Mouse (Mus musculus) kidney, embryonic 14.5 days (tissue): Measurements from ENCODE around the gene Bhlhe40. TPM values are rescaled to one million over a fixed set of nuclear protein-coding genes. Genes with fewer than 3 reads are reported as not detected.

Experiments used
- ATAC-seq: fragments of 200-750 bp; cut with Nextera tagmentation; 2 replicates; pipeline ENCODE4 v1.8.0; 2017; ENCODE audit warnings: moderate number of reproducible peaks, mild to moderate bottlenecking, moderate TSS enrichment, moderate library complexity; ENCODE audit not compliant: low FRiP score, low TSS enrichment
- H3K27ac ChIP-seq: fragments of 300-500 bp; sonication (generic); 2 replicates; pipeline ENCODE4 v1.5.1; 2014; ENCODE audit warnings: low read depth, mild to moderate bottlenecking, low read length, moderate library complexity, mixed read lengths
- H3K27me3 ChIP-seq: fragments of 300-500 bp; sonication (generic); 2 replicates; pipeline ENCODE4 v1.6.1; 2014; ENCODE audit warnings: mild to moderate bottlenecking, low read length; ENCODE audit not compliant: control insufficient read depth, insufficient read depth
- H3K36me3 ChIP-seq: fragments of 300-500 bp; sonication (generic); 2 replicates; pipeline ENCODE4 v1.6.1; 2014; ENCODE audit warnings: low read length, mixed read lengths; ENCODE audit not compliant: control insufficient read depth, insufficient read depth
- H3K4me1 ChIP-seq: fragments of 300-500 bp; sonication (generic); 2 replicates; pipeline ENCODE4 v1.6.1; 2014; ENCODE audit warnings: low read length, mixed read lengths; ENCODE audit not compliant: control insufficient read depth, insufficient read depth
- H3K4me2 ChIP-seq: fragments of 300-500 bp; sonication (generic); replicated peaks from 2 replicates; pipeline ENCODE4 v1.6.1; 2014; ENCODE audit warnings: low read depth, mild to moderate bottlenecking, low read length
- H3K4me3 ChIP-seq: fragments of 300-500 bp; sonication (generic); 2 replicates; pipeline ENCODE4 v1.5.1; 2014; ENCODE audit warnings: mild to moderate bottlenecking, low read length
- H3K9ac ChIP-seq: fragments of 300-500 bp; sonication (generic); 2 replicates; pipeline ENCODE4 v1.6.1; 2014; ENCODE audit warnings: low read depth, mild to moderate bottlenecking, low read length, moderate library complexity
- H3K9me3 ChIP-seq: fragments of 300-500 bp; sonication (generic); 2 replicates; pipeline ENCODE4 v1.6.1; 2016; ENCODE audit warnings: low read length; ENCODE audit not compliant: control insufficient read depth
- WGBS: fragments of 180-500 bp; shearing (Covaris S2); extraction: QIAGEN DNeasy Blood & Tissue Kit; methylation state at CpG from one replicate; pipeline ENCODE4 v1.1.7; 2014; 5-methylcytosine and 5-hydroxymethylcytosine counted together
- polyA plus RNA-seq: library from polyadenylated mRNA; unstranded; fragments of >200 nt; fragmentation: Nextera tagmentation; extraction: Ambion mirVana; gene quantifications from 2 replicates; pipeline ENCODE4 v1.2.1, GENCODE M21; 2014

Gene Bhlhe40
- polyA plus RNA-seq, 1 experiment from 2014 or later, result 8.1 TPM

GRCm38 (mm10) chr6:108681084-108681483 is 20.7 kb downstream of the Bhlhe40 start:
- no peak for ATAC-seq
- no peak overlapping the region for H3K4me2 ChIP-seq
- H3K9me3 ChIP-seq, result no peaks in the 10 kb centered on the region
- 84% methylated on average over 4 of the region's 4 CpGs for WGBS
- H3K9ac ChIP-seq, result no peak overlapping the region
- no peak overlapping the region for H3K4me3 ChIP-seq
- H3K36me3 ChIP-seq, result no peaks in the 10 kb centered on the region
- no peak overlapping the region for H3K27ac ChIP-seq
- H3K27me3 ChIP-seq, result no peaks in the 10 kb centered on the region
- H3K4me1 ChIP-seq, result 0 out of 2 replicates have a peak, but pooled peaks cover 3% of the 10 kb centered on the region

- Histone ChIP-seq H3K4me3 (no peak overlapping the region), H3K9ac (no peak overlapping the region), H3K27ac (no peak overlapping the region), H3K4me1 (no peaks in the 10 kb centered on the region), H3K36me3 (no peaks in the 10 kb centered on the region), H3K4me2 (no peak overlapping the region), H3K9me3 (no peaks in the 10 kb centered on the region), H3K27me3 (no peaks in the 10 kb centered on the region)
- ATAC-seq, result no peak
- WGBS, result 83% methylated on average over 1 of the region's 1 CpGs
These were observed 22.7 kb downstream of the Bhlhe40 start for GRCm38 (mm10) chr6:108683140-108683539.

- H3K27ac ChIP-seq, result no peak overlapping the region
- no peak overlapping the region for H3K4me3 ChIP-seq
- H3K27me3 ChIP-seq, result no peaks in the 10 kb centered on the region
- H3K9me3 ChIP-seq, result no peaks in the 10 kb centered on the region
- H3K4me1 ChIP-seq, result no peaks in the 10 kb centered on the region
- no peak overlapping the region for H3K9ac ChIP-seq
- no peak overlapping the region for H3K4me2 ChIP-seq
- WGBS, result 49% methylated on average over 5 of the region's 5 CpGs
- no peak for ATAC-seq
- no peaks in the 10 kb centered on the region for H3K36me3 ChIP-seq
These were observed 24.0 kb downstream of the Bhlhe40 start for GRCm38 (mm10) chr6:108684430-108684829.

- H3K36me3 ChIP-seq, result no peaks in the 10 kb centered on the region
- WGBS, result 63% methylated on average over 9 of the region's 9 CpGs
- H3K4me2 ChIP-seq, result no peak overlapping the region
- no peak for ATAC-seq
- H3K27ac ChIP-seq, result no peak overlapping the region
- no peaks in the 10 kb centered on the region for H3K27me3 ChIP-seq
- no peaks in the 10 kb centered on the region for H3K4me1 ChIP-seq
- no peak overlapping the region for H3K4me3 ChIP-seq
- H3K9ac ChIP-seq, result no peak overlapping the region
- H3K9me3 ChIP-seq, result no peaks in the 10 kb centered on the region
These were observed 25.4 kb downstream of the Bhlhe40 start for GRCm38 (mm10) chr6:108685758-108686355.

GRCm38 (mm10) chr6:108686930-108687329 is 26.5 kb downstream of the Bhlhe40 start:
- WGBS, result 45% methylated on average over 3 of the region's 3 CpGs
- no peak for ATAC-seq

GRCm38 (mm10) chr6:108688344-108688743 is 27.9 kb downstream of the Bhlhe40 start:
- H3K9ac ChIP-seq, result no peak overlapping the region
- ATAC-seq, result no peak
- 71% methylated on average over 5 of the region's 5 CpGs for WGBS

More at GRCm38 (mm10) chr6:108686930-108687329, 26.5 kb downstream of the Bhlhe40 start:
- H3K4me1 ChIP-seq, result no peaks in the 10 kb centered on the region
- no peak overlapping the region for H3K9ac ChIP-seq
- H3K4me3 ChIP-seq, result no peak overlapping the region
- H3K27me3 ChIP-seq, result no peaks in the 10 kb centered on the region
- H3K4me2 ChIP-seq, result no peak overlapping the region
- H3K36me3 ChIP-seq, result no peaks in the 10 kb centered on the region
- no peak overlapping the region for H3K27ac ChIP-seq
- H3K9me3 ChIP-seq, result no peaks in the 10 kb centered on the region

GRCm38 (mm10) chr6:108692986-108693385 is 32.6 kb downstream of the Bhlhe40 start:
- H3K4me2 ChIP-seq, result no peak overlapping the region
- no peak overlapping the region for H3K27ac ChIP-seq
- WGBS, result 82% methylated on average over 3 of the region's 3 CpGs
- ATAC-seq, result no peak
- H3K9me3 ChIP-seq, result no peaks in the 10 kb centered on the region
- H3K36me3 ChIP-seq, result no peaks in the 10 kb centered on the region
- H3K4me3 ChIP-seq, result no peak overlapping the region
- no peaks in the 10 kb centered on the region for H3K27me3 ChIP-seq
- no peaks in the 10 kb centered on the region for H3K4me1 ChIP-seq
- no peak overlapping the region for H3K9ac ChIP-seq

More at GRCm38 (mm10) chr6:108688344-108688743, 27.9 kb downstream of the Bhlhe40 start:
- no peaks in the 10 kb centered on the region for H3K27me3 ChIP-seq
- H3K4me1 ChIP-seq, result no peaks in the 10 kb centered on the region
- no peak overlapping the region for H3K4me3 ChIP-seq
- H3K9me3 ChIP-seq, result no peaks in the 10 kb centered on the region
- H3K27ac ChIP-seq, result no peak overlapping the region
- no peaks in the 10 kb centered on the region for H3K36me3 ChIP-seq
- no peak overlapping the region for H3K4me2 ChIP-seq

GRCm38 (mm10) chr6:108694965-108695724 is 34.7 kb downstream of the Bhlhe40 start:
- no peak overlapping the region for H3K9ac ChIP-seq
- H3K4me1 ChIP-seq, result no peaks in the 10 kb centered on the region; the same call in 1 of the 2 replicates
- WGBS, result 87% methylated on average over 8 of the region's 8 CpGs
- no peak for ATAC-seq
- no peak overlapping the region for H3K4me3 ChIP-seq
- H3K9me3 ChIP-seq, result no peaks in the 10 kb centered on the region
- no peaks in the 10 kb centered on the region for H3K27me3 ChIP-seq
- H3K27ac ChIP-seq, result no peak overlapping the region
- no peak overlapping the region for H3K4me2 ChIP-seq
- H3K36me3 ChIP-seq, result no peaks in the 10 kb centered on the region
